Mouse (Mus musculus) embryonic facial prominence, embryonic 13.5 days (tissue): ENCODE data around the gene Sobp. TPM values are rescaled to one million over a fixed set of nuclear protein-coding genes. Genes with fewer than 3 reads are reported as not detected.

Experiments used
- ATAC-seq: fragments of 200-750 bp; cut with Nextera tagmentation; 2 replicates; pipeline ENCODE4 v1.8.0; 2017; ENCODE audit warnings: low read depth; ENCODE audit not compliant: insufficient number of reproducible peaks, insufficient read depth, low FRiP score, low TSS enrichment
- H3K27ac ChIP-seq: fragments of 300-500 bp; sonication (generic); 2 replicates; pipeline ENCODE4 v1.5.1; 2015; ENCODE audit warnings: moderate library complexity, mild to moderate bottlenecking, inconsistent platforms
- H3K27me3 ChIP-seq: fragments of 300-500 bp; sonication (generic); 2 replicates; pipeline ENCODE4 v1.6.1; 2015; ENCODE audit warnings: mild to moderate bottlenecking, inconsistent platforms
- H3K36me3 ChIP-seq: fragments of 300-500 bp; sonication (generic); 2 replicates; pipeline ENCODE4 v1.6.1; 2015; ENCODE audit warnings: mild to moderate bottlenecking, inconsistent platforms
- H3K4me1 ChIP-seq: fragments of 300-500 bp; sonication (generic); 2 replicates; pipeline ENCODE4 v1.6.1; 2015; ENCODE audit warnings: inconsistent platforms
- H3K4me2 ChIP-seq: fragments of 300-500 bp; sonication (generic); 2 replicates; pipeline ENCODE4 v1.6.1; 2015; ENCODE audit warnings: moderate library complexity, mild to moderate bottlenecking, inconsistent platforms
- H3K4me3 ChIP-seq: fragments of 300-500 bp; sonication (generic); 2 replicates; pipeline ENCODE4 v1.5.1; 2015; ENCODE audit warnings: mild to moderate bottlenecking, inconsistent platforms
- H3K9ac ChIP-seq: fragments of 300-500 bp; sonication (generic); 2 replicates; pipeline ENCODE4 v1.6.1; 2015; ENCODE audit warnings: mild to moderate bottlenecking, inconsistent platforms
- H3K9me3 ChIP-seq: fragments of 300-500 bp; sonication (generic); 2 replicates; pipeline ENCODE4 v1.6.1; 2016; ENCODE audit warnings: inconsistent platforms
- WGBS: fragments of 180-500 bp; shearing (Covaris S2); methylation state at CpG from one replicate; pipeline ENCODE4 v1.1.7; 2015; ENCODE audit warnings: mixed read lengths; 5-methylcytosine and 5-hydroxymethylcytosine counted together
- polyA plus RNA-seq: library from polyadenylated mRNA; unstranded; fragments of >200 nt; fragmentation: Nextera tagmentation; extraction: Ambion mirVana; gene quantifications from 2 replicates; pipeline ENCODE4 v1.2.1, GENCODE M21; 2015

Gene Sobp
- polyA plus RNA-seq, 1 experiment from 2014 or later: 5.4 TPM

- peak overlapping the region; percentile 82 for H3K4me3 ChIP-seq
- H3K27me3 ChIP-seq: peaks cover 14% of the 10 kb centered on the region
- peak overlapping the region; percentile 89 for H3K27ac ChIP-seq
- H3K4me2 ChIP-seq: peak overlapping the region; percentile 83
- 0 out of 2 replicates have a peak, but pooled peaks have one; percentile 15 for ATAC-seq
- H3K9ac ChIP-seq: peak overlapping the region; percentile 88
- H3K9me3 ChIP-seq: no peaks in the 10 kb centered on the region
- peaks cover 36% of the 10 kb centered on the region for H3K4me1 ChIP-seq
- no peaks in the 10 kb centered on the region for H3K36me3 ChIP-seq
- under 1% methylated on average over 37 of the region's 38 CpGs for WGBS
These were observed 453 bp downstream of the Sobp start for GRCm38 (mm10) chr10:43173828-43174325.

- no peaks in the 10 kb centered on the region for H3K36me3 ChIP-seq
- under 1% methylated on average over 53 of the region's 53 CpGs for WGBS
These were observed 1.0 kb downstream of the Sobp start for GRCm38 (mm10) chr10:43173141-43173827.

GRCm38 (mm10) chr10:43172554-43172953 is 1.8 kb downstream of the Sobp start:
- 1% methylated on average over 8 of the region's 8 CpGs for WGBS
- peak overlapping the region; percentile 89 for H3K27ac ChIP-seq
- H3K4me2 ChIP-seq: peak overlapping the region; percentile 83
- ATAC-seq: no peak
- H3K9me3 ChIP-seq: no peaks in the 10 kb centered on the region
- H3K27me3 ChIP-seq: peaks cover 12% of the 10 kb centered on the region
- peaks cover 40% of the 10 kb centered on the region for H3K4me1 ChIP-seq
- peak overlapping the region; percentile 82 for H3K4me3 ChIP-seq
- H3K9ac ChIP-seq: peak overlapping the region; percentile 88
- H3K36me3 ChIP-seq: no peaks in the 10 kb centered on the region

More at GRCm38 (mm10) chr10:43173141-43173827, 1.0 kb downstream of the Sobp start:
- ATAC-seq: 0 out of 2 replicates have a peak, but pooled peaks have one; percentile 59
- peaks cover 14% of the 10 kb centered on the region for H3K27me3 ChIP-seq
- peak overlapping the region; percentile 88 for H3K9ac ChIP-seq
- H3K4me1 ChIP-seq: peaks cover 38% of the 10 kb centered on the region
- H3K27ac ChIP-seq: peak overlapping the region; percentile 89
- peak overlapping the region; percentile 82 for H3K4me3 ChIP-seq
- peak overlapping the region; percentile 83 for H3K4me2 ChIP-seq
- no peaks in the 10 kb centered on the region for H3K9me3 ChIP-seq

GRCm38 (mm10) chr10:43172066-43172465 is 2.3 kb downstream of the Sobp start:
- Histone ChIP-seq H3K4me1 (peaks cover 40% of the 10 kb centered on the region), H3K9ac (peak overlapping the region; percentile 88), H3K4me2 (peak overlapping the region; percentile 83), H3K36me3 (no peaks in the 10 kb centered on the region), H3K4me3 (peak overlapping the region; percentile 82), H3K27ac (peak overlapping the region; percentile 89), H3K27me3 (peaks cover 12% of the 10 kb centered on the region), H3K9me3 (no peaks in the 10 kb centered on the region)
- no peak for ATAC-seq
- 2% methylated on average over 7 of the region's 7 CpGs for WGBS

- Histone ChIP-seq H3K27ac (no peak overlapping the region), H3K27me3 (peaks cover 11% of the 10 kb centered on the region), H3K9ac (peak overlapping the region; percentile 27; the same call in 1 of the 2 replicates), H3K9me3 (no peaks in the 10 kb centered on the region), H3K4me1 (peaks cover 40% of the 10 kb centered on the region), H3K4me3 (peak overlapping the region; percentile 82), H3K36me3 (no peaks in the 10 kb centered on the region), H3K4me2 (peak overlapping the region; percentile 83)
- 3% methylated on average over 8 of the region's 8 CpGs for WGBS
- ATAC-seq: no peak
These were observed 3.2 kb downstream of the Sobp start for GRCm38 (mm10) chr10:43171106-43171505.

- Histone ChIP-seq H3K9me3 (no peaks in the 10 kb centered on the region), H3K9ac (no peak overlapping the region), H3K36me3 (no peaks in the 10 kb centered on the region), H3K4me2 (no peak overlapping the region), H3K27ac (no peak overlapping the region), H3K4me1 (peaks cover 30% of the 10 kb centered on the region), H3K4me3 (no peak overlapping the region), H3K27me3 (no peaks in the 10 kb centered on the region)
- WGBS: 71% methylated on average over 7 of the region's 7 CpGs
- no peak for ATAC-seq
These were observed 5.5 kb downstream of the Sobp start for GRCm38 (mm10) chr10:43168847-43169246.

GRCm38 (mm10) chr10:43166817-43167216 is 7.5 kb downstream of the Sobp start:
- no peak for ATAC-seq
- Histone ChIP-seq H3K36me3 (no peaks in the 10 kb centered on the region), H3K9ac (no peak overlapping the region), H3K27ac (no peak overlapping the region), H3K27me3 (no peaks in the 10 kb centered on the region), H3K4me2 (no peak overlapping the region), H3K4me1 (peaks cover 21% of the 10 kb centered on the region), H3K9me3 (peaks cover 7% of the 10 kb centered on the region), H3K4me3 (no peak overlapping the region)
- 97% methylated on average over 3 of the region's 3 CpGs for WGBS

GRCm38 (mm10) chr10:43166146-43166545 is 8.2 kb downstream of the Sobp start:
- no peak overlapping the region for H3K27ac ChIP-seq
- 95% methylated on average over 1 of the region's 1 CpGs for WGBS
- no peak overlapping the region for H3K4me2 ChIP-seq
- no peaks in the 10 kb centered on the region for H3K36me3 ChIP-seq
- peaks cover 7% of the 10 kb centered on the region for H3K9me3 ChIP-seq
- ATAC-seq: no peak
- H3K4me3 ChIP-seq: no peak overlapping the region
- H3K9ac ChIP-seq: no peak overlapping the region
- no peaks in the 10 kb centered on the region for H3K27me3 ChIP-seq
- peaks cover 18% of the 10 kb centered on the region for H3K4me1 ChIP-seq

- no peak overlapping the region for H3K9ac ChIP-seq
- H3K4me3 ChIP-seq: no peak overlapping the region
- ATAC-seq: no peak
- peaks cover 7% of the 10 kb centered on the region for H3K9me3 ChIP-seq
- no peak overlapping the region for H3K4me2 ChIP-seq
- 91% methylated on average over 2 of the region's 2 CpGs for WGBS
- no peak overlapping the region for H3K27ac ChIP-seq
- no peaks in the 10 kb centered on the region for H3K36me3 ChIP-seq
- H3K27me3 ChIP-seq: no peaks in the 10 kb centered on the region
- peaks cover 14% of the 10 kb centered on the region for H3K4me1 ChIP-seq
These were observed 9.9 kb downstream of the Sobp start for GRCm38 (mm10) chr10:43164406-43164805.

GRCm38 (mm10) chr10:43162318-43162717 is 12.0 kb downstream of the Sobp start:
- no peak overlapping the region for H3K4me3 ChIP-seq
- no peak overlapping the region for H3K9ac ChIP-seq
- WGBS: 84% methylated on average over 12 of the region's 12 CpGs
- H3K4me2 ChIP-seq: no peak overlapping the region
- H3K4me1 ChIP-seq: peaks cover 5% of the 10 kb centered on the region; the same call in 1 of the 2 replicates
- no peak for ATAC-seq
- H3K36me3 ChIP-seq: no peaks in the 10 kb centered on the region
- H3K27me3 ChIP-seq: no peaks in the 10 kb centered on the region
- peaks cover 7% of the 10 kb centered on the region for H3K9me3 ChIP-seq
- no peak overlapping the region for H3K27ac ChIP-seq

GRCm38 (mm10) chr10:43159333-43159732 is 15.0 kb downstream of the Sobp start:
- Histone ChIP-seq H3K27me3 (no peaks in the 10 kb centered on the region), H3K9ac (no peak overlapping the region), H3K27ac (no peak overlapping the region), H3K4me3 (no peak overlapping the region), H3K36me3 (peaks cover 5% of the 10 kb centered on the region; the same call in 1 of the 2 replicates), H3K9me3 (peaks cover 7% of the 10 kb centered on the region), H3K4me2 (no peak overlapping the region), H3K4me1 (peaks cover 17% of the 10 kb centered on the region)
- no peak for ATAC-seq
- 85% methylated on average over 5 of the region's 5 CpGs for WGBS

GRCm38 (mm10) chr10:43158917-43159316 is 15.4 kb downstream of the Sobp start:
- H3K9ac ChIP-seq: no peak overlapping the region
- ATAC-seq: no peak
- H3K36me3 ChIP-seq: peaks cover 5% of the 10 kb centered on the region; the same call in 1 of the 2 replicates
- H3K4me1 ChIP-seq: peaks cover 22% of the 10 kb centered on the region
- H3K27me3 ChIP-seq: no peaks in the 10 kb centered on the region
- H3K4me2 ChIP-seq: no peak overlapping the region
- H3K27ac ChIP-seq: no peak overlapping the region
- H3K9me3 ChIP-seq: peaks cover 7% of the 10 kb centered on the region
- WGBS: 89% methylated on average over 5 of the region's 5 CpGs
- no peak overlapping the region for H3K4me3 ChIP-seq
